9 mouse cellular contexts compared by ENCODE assay signal in the genomic region with DNA sequence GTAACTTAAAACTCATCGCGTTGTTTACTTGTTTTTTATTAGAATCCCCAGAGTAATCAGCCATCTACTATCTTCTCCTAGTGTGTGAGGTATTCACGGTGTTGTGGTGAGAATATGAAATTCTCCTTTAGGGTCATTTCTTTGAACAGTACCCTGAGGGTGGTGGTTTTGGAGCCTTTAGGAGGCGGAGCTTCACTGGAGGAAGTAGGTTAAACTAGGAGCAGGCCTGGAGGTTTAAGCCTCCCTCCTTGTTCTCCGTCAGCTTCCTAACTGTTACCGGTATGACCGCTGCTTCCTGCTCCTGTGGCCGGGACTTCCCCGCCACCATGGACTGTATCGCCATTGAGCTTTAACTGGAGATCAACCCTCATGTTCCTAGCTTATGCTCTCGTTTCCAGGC.
DNase-seq lines count a peak whose midpoint lies in the region; ATAC-seq and TF ChIP-seq lines count a peak whose summit lies in the region.
"Had no signal": no experiment of that assay in that cellular context is flagged by ENCODE, and none has a peak within 500 bp of the region (broad histone marks: within the 10 kb centered on the region; RNA-seq: fewer than 3 reads in every experiment).

No protein-coding gene starts in this region.

- no peak overlapping the region; the same call in 1 of the 2 replicates for H3K9ac ChIP-seq in liver, embryonic 14.5 days (replicated peaks)
- no peak overlapping the region for H3K9ac ChIP-seq in hindbrain, embryonic 16.5 days (ENCODE audit: low read depth, low read length)
- H3K9ac ChIP-seq: stomach, embryonic 15.5 days had no signal

- H3K9me3 ChIP-seq in liver, embryonic 14.5 days (ENCODE audit: control insufficient read depth, low read length) = no peaks in the 10 kb centered on the region
- H3K9me3 ChIP-seq in hindbrain, embryonic 16.5 days (ENCODE audit: control insufficient read depth, low read length) = no peaks in the 10 kb centered on the region
- H3K9me3 ChIP-seq: stomach, embryonic 15.5 days had no signal

- peak overlapping the region; percentile 18; the same call in 1 of the 2 replicates for H3K4me2 ChIP-seq in liver, embryonic 14.5 days (ENCODE audit: low read depth)
- H3K4me2 ChIP-seq in hindbrain, embryonic 16.5 days (ENCODE audit: low read length) = no peak overlapping the region; the same call in 1 of the 2 replicates
- H3K4me2 ChIP-seq: stomach, embryonic 15.5 days had no signal

- no peaks in the 10 kb centered on the region for H3K27me3 ChIP-seq in spleen, adult 2 months (ENCODE audit: control insufficient read depth, insufficient read depth, low read length)
- no peaks in the 10 kb centered on the region for H3K27me3 ChIP-seq in liver, embryonic 14.5 days (ENCODE audit: control insufficient read depth, insufficient read depth, low read length)
- H3K27me3 ChIP-seq in hindbrain, embryonic 16.5 days (replicated peaks; ENCODE audit: control insufficient read depth, insufficient read depth, low read length) = no peaks in the 10 kb centered on the region
- H3K27me3 ChIP-seq: stomach, embryonic 15.5 days had no signal

- TF ChIP-seq CTCF in spleen, adult 2 months (IDR thresholded peaks at IDR 0.05; ENCODE audit: extremely low read depth, insufficient read depth, insufficient read length, insufficient replicate concordance) = no peak
- TF ChIP-seq CTCF in liver, embryonic 14.5 days (IDR thresholded peaks at IDR 0.05; ENCODE audit: low read depth) = no peak

- no peak for TF ChIP-seq POLR2A in spleen, adult 2 months (IDR thresholded peaks at IDR 0.05; ENCODE audit: low read depth, low read length)

- no peak for TF ChIP-seq EP300 in liver, embryonic 14.5 days (IDR thresholded peaks at IDR 0.05; ENCODE audit: low read depth)

- 6% methylated on average over 11 of the region's 11 CpGs for WGBS in spleen, adult 2 months
- 20% methylated on average over 11 of the region's 11 CpGs for WGBS in liver, embryonic 14.5 days (ENCODE audit: insufficient replicate concordance)
- WGBS in hindbrain, embryonic 16.5 days = 67% methylated on average over 11 of the region's 11 CpGs

- H3K36me3 ChIP-seq in spleen, adult 2 months (ENCODE audit: control insufficient read depth, insufficient read depth, low read length) = no peaks in the 10 kb centered on the region
- H3K36me3 ChIP-seq in liver, embryonic 14.5 days (replicated peaks; ENCODE audit: control insufficient read depth, insufficient read depth, low read depth) = no peaks in the 10 kb centered on the region
- no peaks in the 10 kb centered on the region for H3K36me3 ChIP-seq in hindbrain, embryonic 16.5 days (ENCODE audit: control insufficient read depth, insufficient read depth, low read length)
- H3K36me3 ChIP-seq: stomach, embryonic 15.5 days had no signal

- H3K4me3 ChIP-seq in spleen, adult 2 months (ENCODE audit: extremely low read depth, insufficient read depth, insufficient read length) = 0 out of 2 replicates have a peak overlapping the region, but pooled peaks have one; percentile 16
- H3K4me3 ChIP-seq in liver, embryonic 14.5 days (ENCODE audit: insufficient read depth in 1 of 2, low read depth in 2 of 2, low read length in 2 of 2) = no peak overlapping the region
- H3K4me3 ChIP-seq in hindbrain, embryonic 16.5 days (ENCODE audit: low read length) = no peak overlapping the region
- H3K4me3 ChIP-seq: stomach, embryonic 15.5 days had no signal

- no peak overlapping the region for H3K27ac ChIP-seq in spleen, adult 2 months (ENCODE audit: insufficient read depth, low read length)
- H3K27ac ChIP-seq in liver, embryonic 14.5 days = no peak overlapping the region
- no peak overlapping the region for H3K27ac ChIP-seq in hindbrain, embryonic 16.5 days (ENCODE audit: low read depth, low read length)
- H3K27ac ChIP-seq: stomach, embryonic 15.5 days had no signal

- peak; percentile 81 for ATAC-seq in inflammation-experienced regulatory T-cells, adult 6 months
- ATAC-seq in liver, embryonic 14.5 days (ENCODE audit: insufficient read depth) = 0 out of 2 replicates have a peak, but pooled peaks have one; percentile 16
- ATAC-seq in cerebellum, adult (ENCODE audit: insufficient number of reproducible peaks, low FRiP score, low TSS enrichment) = no peak
- no peak for ATAC-seq in hindbrain, embryonic 16.5 days

- peaks cover 5% of the 10 kb centered on the region; the same call in 1 of the 2 replicates for H3K4me1 ChIP-seq in spleen, adult 2 months (ENCODE audit: control insufficient read depth, insufficient read depth, insufficient read length)
- no peaks in the 10 kb centered on the region; a peak in 1 of 4 replicates for H3K4me1 ChIP-seq in liver, embryonic 14.5 days (replicated peaks; ENCODE audit: control insufficient read depth in 2 of 2, insufficient read depth in 2 of 2, low read length in 1 of 2)
- no peaks in the 10 kb centered on the region for H3K4me1 ChIP-seq in hindbrain, embryonic 16.5 days (ENCODE audit: control insufficient read depth, insufficient read depth, low read depth, low read length)
- H3K4me1 ChIP-seq: stomach, embryonic 15.5 days had no signal

- DNase-seq in spleen, adult 2 months (ENCODE audit: low read depth in 1 of 2, low spot score in 2 of 2) = no peak
- DNase-seq in spleen, adult 12 weeks (ENCODE audit: low spot score) = no peak
- no peak for DNase-seq in liver, embryonic 14.5 days (ENCODE audit: low read depth in 3 of 3, low spot score in 3 of 3)
- peak; percentile 21 for DNase-seq in thymus, postnatal 4 days
- no peak for DNase-seq in layer of hippocampus, postnatal 36 days

Comparison
In these comparisons a context has a peak if more than half of its experiments do, and no peak if none do; other contexts are left out.
1. ATAC-seq: peak in inflammation-experienced regulatory T-cells, adult 6 months (single experiment) and liver, embryonic 14.5 days (single experiment); none in cerebellum, adult (single experiment) and hindbrain, embryonic 16.5 days (single experiment).